Mouse (Mus musculus) left cerebral cortex, postnatal 25 days (tissue): Measurements from ENCODE around the gene Selenof. TPM values are rescaled to one million over a fixed set of nuclear protein-coding genes. Genes with fewer than 3 reads are reported as not detected.

ENCODE experiments used
- DNase-seq, 2 experiments: peaks; one replicate each; pipeline ENCODE4 v3.0.0; 2022; ENCODE audit warnings: low spot score in 2 of 2, mixed read lengths in 1 of 2
- intact Hi-C: fragments of 180-260 bp; cut with DNase I; formaldehyde crosslinking; loops from one replicate; pipeline ENCODE4 v1.15.1; 2025
- total RNA-seq, 2 experiments: library from RNA; stranded (reverse); gene quantifications; 2 replicates each; pipeline ENCODE4 v1.2.3; 2021

Gene Selenof
- total RNA-seq = 100 to 1,000 TPM; 221 to 233 TPM

DNA sequence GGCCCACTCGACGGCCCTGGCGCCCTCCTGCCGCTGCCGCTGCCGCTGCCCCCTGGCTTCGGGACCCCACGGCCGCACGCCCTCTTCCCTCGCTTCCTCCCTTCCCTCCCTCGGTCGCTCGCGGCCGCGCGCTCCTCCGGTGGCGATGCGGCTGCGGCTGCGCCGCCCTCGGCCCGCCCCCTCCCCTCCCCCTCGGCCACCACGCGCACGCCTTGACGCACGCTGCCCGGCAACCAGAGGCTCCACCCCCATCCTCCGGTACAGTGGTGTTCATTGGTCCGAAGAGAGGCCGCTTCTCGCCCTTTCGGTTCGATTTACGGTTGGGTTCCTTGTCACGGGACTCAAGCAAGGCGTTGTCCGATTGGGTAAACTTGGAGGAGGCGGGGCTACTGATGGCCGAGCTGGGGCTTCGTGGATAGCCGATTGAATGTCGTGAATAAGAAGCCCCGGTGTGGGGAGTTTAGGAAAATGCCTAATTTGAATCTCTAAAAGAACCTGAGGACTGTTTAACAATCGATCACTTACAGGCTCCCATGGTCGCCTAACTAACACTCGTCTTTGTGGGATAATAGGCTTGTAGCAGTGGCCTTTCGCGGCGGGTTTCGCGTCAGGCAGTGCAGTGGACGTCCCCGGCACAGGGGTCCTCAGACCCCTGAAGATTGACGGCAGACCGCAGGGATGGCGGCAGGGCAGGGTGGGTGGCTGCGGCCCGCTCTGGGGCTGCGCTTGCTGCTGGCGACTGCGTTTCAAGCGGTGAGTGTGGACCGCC lies at the start of gene Selenof, which contains the start of gene Hs2st1:
Gene Selenof (plus strand): TSS at position 258 of the 769 bp plus-strand sequence.
Gene Hs2st1 (minus strand): TSS at position 135 of the 769 bp plus-strand sequence.
- intact Hi-C loops = loop anchor here (2.0 kb wide), 1 partner anchor 47 kb away; no protein-coding TSS in a partner anchor
- DNase-seq = peak; percentile 97 to 100

GRCm38 (mm10) chr3:144527918-144528317 lies 42.2 kb upstream of the Selenof start:
- intact Hi-C loops = no loop called here
- DNase-seq = no peak

GRCm38 (mm10) chr3:144531023-144531422 lies 39.1 kb upstream of the Selenof start:
- no peak for DNase-seq
- intact Hi-C loops = loop anchor here (5.0 kb wide), 1 partner anchor 36 kb away; no protein-coding TSS in a partner anchor

GRCm38 (mm10) chr3:144535056-144535455 lies 35.0 kb upstream of the Selenof start:
- DNase-seq = peak in 1 of 2 experiments; percentile 55
- intact Hi-C loops = no loop called here

DNA sequence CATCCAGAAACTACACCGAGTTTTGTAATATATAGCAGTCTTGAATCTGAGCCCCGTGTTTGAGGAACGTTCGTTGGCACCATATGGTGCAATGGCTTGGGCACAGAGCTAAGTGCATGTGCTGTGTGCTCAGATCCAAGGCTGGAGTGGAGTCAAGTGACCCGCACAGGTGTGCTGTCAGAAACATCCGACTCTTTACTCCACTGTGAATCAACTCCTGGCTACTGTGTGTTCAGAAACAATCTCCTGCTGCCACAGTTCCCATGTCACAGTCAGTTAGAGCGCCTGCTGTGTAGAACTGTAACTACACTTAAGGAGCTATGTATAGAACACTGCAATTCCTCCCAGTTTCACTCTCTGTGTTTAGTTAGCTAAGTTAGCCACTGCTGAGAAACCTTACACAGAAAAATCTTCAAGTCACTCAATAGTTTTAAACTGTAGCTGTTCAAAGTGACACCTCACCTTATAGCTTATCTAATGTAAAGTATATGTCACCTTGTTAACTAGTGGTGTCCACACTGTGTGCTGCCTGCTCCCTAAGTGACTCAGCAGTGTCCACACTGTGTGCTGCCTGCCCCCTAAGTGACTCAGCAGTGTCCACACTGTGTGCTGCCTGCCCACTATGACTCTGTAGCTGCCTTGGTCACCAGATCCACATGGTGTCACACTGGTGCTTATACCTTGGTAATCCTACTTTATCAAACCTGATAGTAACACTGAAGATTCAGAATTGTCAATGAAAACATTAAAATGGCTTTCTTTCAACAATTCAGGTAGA lies 32.8 kb upstream of the Selenof start:
- DNase-seq = peak in 1 of 2 experiments; percentile 78
- intact Hi-C loops = no loop called here

DNA sequence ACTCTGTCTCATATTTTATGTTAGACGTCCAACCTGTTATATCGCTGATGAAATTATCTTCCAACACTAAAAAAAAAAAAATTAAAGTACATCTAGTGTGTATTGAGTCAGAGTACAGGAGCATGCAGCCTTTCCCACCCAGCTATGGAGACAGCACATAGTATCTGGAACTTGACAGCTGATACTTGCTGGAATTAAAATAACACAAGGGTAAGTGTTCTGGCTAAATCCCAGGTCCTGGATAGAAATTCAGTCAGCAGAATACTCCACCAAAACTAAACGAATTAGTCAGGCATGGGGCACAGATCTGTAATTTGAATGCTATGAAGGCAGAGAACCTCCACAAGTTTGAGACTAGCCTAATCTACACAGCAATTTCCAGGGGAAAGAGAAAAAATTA lies 31.1 kb upstream of the Selenof start:
- intact Hi-C loops = no loop called here
- no peak for DNase-seq

DNA sequence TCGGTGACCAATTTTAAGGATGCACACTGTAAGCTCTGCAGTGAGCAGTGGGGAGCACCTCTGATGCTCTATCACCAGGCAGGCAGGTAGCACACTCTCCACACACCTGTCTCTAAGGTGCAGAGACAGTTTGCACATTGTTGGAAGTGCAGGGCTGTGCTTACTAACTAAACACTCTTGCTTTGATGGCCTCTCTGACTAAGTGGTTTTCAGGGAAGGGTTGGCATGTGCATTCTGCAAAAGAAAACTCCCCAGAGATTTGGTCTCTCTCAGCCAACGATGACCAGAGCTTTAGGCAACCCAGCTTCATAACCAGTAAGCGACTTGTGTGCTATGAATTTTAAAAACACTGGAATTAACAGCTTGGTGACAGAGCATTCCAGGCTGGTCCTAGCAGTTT lies 29.3 kb upstream of the Selenof start:
- intact Hi-C loops = no loop called here
- no peak for DNase-seq

- DNase-seq = peak in 1 of 2 experiments; percentile 70
Measured at GRCm38 (mm10) chr3:144541906-144542438, 28.1 kb upstream of the Selenof start.

GRCm38 (mm10) chr3:144545152-144545551 lies 25.0 kb upstream of the Selenof start:
- no peak for DNase-seq
- intact Hi-C loops = no loop called here

More at GRCm38 (mm10) chr3:144541906-144542438, 28.1 kb upstream of the Selenof start:
- intact Hi-C loops = no loop called here

- no peak for DNase-seq
- intact Hi-C loops = no loop called here
Measured at GRCm38 (mm10) chr3:144545832-144546231, 24.3 kb upstream of the Selenof start.

DNA sequence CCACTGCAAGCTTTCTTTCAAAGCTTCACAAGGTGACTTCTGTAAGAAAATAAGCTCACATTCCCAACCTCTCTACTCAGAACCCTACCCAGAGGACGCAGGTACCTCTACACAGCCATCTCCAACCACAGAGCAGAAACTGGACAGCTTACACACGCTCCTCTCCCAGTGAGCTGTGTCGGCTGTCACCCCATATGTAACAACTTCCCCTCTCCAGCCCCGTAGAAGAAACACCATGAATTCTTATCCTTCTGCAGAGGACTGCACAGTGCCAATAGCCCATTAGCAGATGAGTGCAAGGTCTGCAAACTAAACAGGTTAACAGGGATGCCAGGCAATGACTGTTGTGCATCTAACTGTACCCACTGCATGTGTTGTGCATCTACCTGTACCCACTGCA lies 23.6 kb upstream of the Selenof start:
- intact Hi-C loops = no loop called here
- no peak for DNase-seq

- intact Hi-C loops = no loop called here
- DNase-seq = peak in 1 of 2 experiments; percentile 40
Measured at GRCm38 (mm10) chr3:144548186-144548845, 21.8 kb upstream of the Selenof start.

DNA sequence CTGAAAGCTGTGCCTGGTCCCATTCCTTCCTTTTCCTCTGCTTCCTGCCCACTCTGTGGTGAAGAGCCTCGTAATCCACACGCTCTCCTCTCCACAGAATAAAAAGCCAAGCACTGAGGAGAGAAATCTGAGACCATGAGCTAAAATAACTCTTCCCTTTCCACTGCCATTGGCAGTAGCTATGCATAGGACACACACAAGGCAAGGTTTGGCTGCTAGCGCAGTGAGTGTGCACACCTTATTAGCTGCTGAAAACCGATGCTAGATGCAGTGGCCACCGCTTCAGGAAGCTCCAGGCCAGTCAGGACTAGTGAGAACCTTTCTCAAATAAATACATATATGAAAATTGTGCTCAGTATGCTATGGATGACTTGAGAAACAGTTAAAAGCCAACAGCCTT lies 20.1 kb upstream of the Selenof start:
- intact Hi-C loops = no loop called here
- DNase-seq = no peak

GRCm38 (mm10) chr3:144550659-144551058 lies 19.4 kb upstream of the Selenof start:
- intact Hi-C loops = no loop called here
- DNase-seq = no peak

DNA sequence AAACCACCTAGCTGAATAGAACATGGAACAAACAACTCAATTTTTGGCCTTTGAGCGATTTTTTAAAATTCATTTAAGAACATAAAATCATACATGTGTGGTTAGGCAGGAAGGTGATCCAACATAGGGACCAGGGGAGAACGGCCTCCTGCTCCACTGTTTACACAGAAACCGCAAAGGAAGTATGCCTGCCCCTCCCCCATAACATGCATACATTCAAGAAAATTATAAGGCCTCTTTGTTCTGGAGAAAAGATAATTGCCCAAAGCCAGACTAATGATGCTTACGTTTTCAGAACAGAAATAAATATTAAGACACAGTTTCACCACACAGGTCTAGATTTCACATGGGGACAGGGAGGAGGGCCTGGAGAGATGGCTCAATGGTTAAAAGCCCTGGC lies 18.7 kb upstream of the Selenof start:
- no peak for DNase-seq
- intact Hi-C loops = no loop called here

GRCm38 (mm10) chr3:144553942-144554341 lies 16.2 kb upstream of the Selenof start:
- DNase-seq = no peak
- intact Hi-C loops = no loop called here

- intact Hi-C loops = no loop called here
- DNase-seq = no peak
Measured at GRCm38 (mm10) chr3:144554503-144554902, 15.6 kb upstream of the Selenof start.

GRCm38 (mm10) chr3:144555144-144555543 lies 15.0 kb upstream of the Selenof start:
- no peak for DNase-seq
- intact Hi-C loops = no loop called here

GRCm38 (mm10) chr3:144556625-144557324 lies 13.3 kb upstream of the Selenof start:
- DNase-seq = no peak
- intact Hi-C loops = no loop called here
